Mouse (Mus musculus): ENCODE results near the gene Rab22a. TPM values are rescaled to one million over a fixed set of nuclear protein-coding genes. Genes with fewer than 3 reads are reported as not detected.

Gene Rab22a
- polyA plus RNA-seq (2014; fragmentation: Nextera tagmentation; extraction: Ambion mirVana) = 35.4 and 35.5 TPM in 2 replicates

- WGBS = under 1% methylated on average over 51 of the region's 55 CpGs
- ATAC-seq (ENCODE audit: insufficient number of reproducible peaks, insufficient read depth, low FRiP score, low read depth) = peak; percentile 96
- peak within 1 kb of the TSS; percentile 86 for H3K9ac ChIP-seq (replicated peaks; ENCODE audit: low read depth, low read length)
- peaks cover 14% of the 10 kb centered on the region; the same call in 1 of the 2 replicates for H3K4me1 ChIP-seq (ENCODE audit: control insufficient read depth, insufficient read depth, low read length)
- no peaks in the 10 kb centered on the region for H3K27me3 ChIP-seq (ENCODE audit: control insufficient read depth, insufficient read depth, low read length)
- H3K36me3 ChIP-seq (ENCODE audit: control insufficient read depth, insufficient read depth, low read length) = peaks cover 14% of the 10 kb centered on the region
- H3K27ac ChIP-seq (ENCODE audit: low read length) = peak within 1 kb of the TSS; percentile 59; the same call in 1 of the 2 replicates
- peak within 1 kb of the TSS; percentile 68 for H3K4me2 ChIP-seq (replicated peaks; ENCODE audit: low read depth, low read length)
- no peaks in the 10 kb centered on the region for H3K9me3 ChIP-seq (ENCODE audit: control insufficient read depth, low read depth, low read length)
- H3K4me3 ChIP-seq (ENCODE audit: low read depth, low read length) = peak within 1 kb of the TSS; percentile 99
Measured at GRCm38 (mm10) chr2:173659057-173659925, at the start of gene Rab22a. TSS of gene Rab22a (plus strand) at chr2:173659760.

- 42% methylated on average over 11 of the region's 11 CpGs for WGBS
- H3K4me2 ChIP-seq (replicated peaks; ENCODE audit: low read depth, low read length) = no peak overlapping the region
- ATAC-seq (ENCODE audit: insufficient number of reproducible peaks, insufficient read depth, low FRiP score, low read depth) = peak; percentile 70; the same call in 1 of the 2 replicates
Measured at GRCm38 (mm10) chr2:173615378-173616081, 44.0 kb upstream of the Rab22a start.

GRCm38 (mm10) chr2:173616156-173616555 is 43.4 kb upstream of the Rab22a start:
- Histone ChIP-seq H3K4me2 (replicated peaks; ENCODE audit: low read depth, low read length) (no peak overlapping the region), H3K27me3 (ENCODE audit: control insufficient read depth, insufficient read depth, low read length) (no peaks in the 10 kb centered on the region), H3K9me3 (ENCODE audit: control insufficient read depth, low read depth, low read length) (no peaks in the 10 kb centered on the region; the same call in 1 of the 2 replicates), H3K36me3 (ENCODE audit: control insufficient read depth, insufficient read depth, low read length) (no peaks in the 10 kb centered on the region; the same call in none of the 2 replicates), H3K4me1 (ENCODE audit: control insufficient read depth, insufficient read depth, low read length) (peaks cover 6% of the 10 kb centered on the region; the same call in 1 of the 2 replicates), H3K27ac (ENCODE audit: low read length) (no peak overlapping the region), H3K9ac (replicated peaks; ENCODE audit: low read depth, low read length) (no peak overlapping the region), H3K4me3 (ENCODE audit: low read depth, low read length) (no peak overlapping the region)
- WGBS = 55% methylated on average over 7 of the region's 7 CpGs
- no peak for ATAC-seq (ENCODE audit: insufficient number of reproducible peaks, insufficient read depth, low FRiP score, low read depth)

More at GRCm38 (mm10) chr2:173615378-173616081, 44.0 kb upstream of the Rab22a start:
- Histone ChIP-seq H3K9me3 (ENCODE audit: control insufficient read depth, low read depth, low read length) (no peaks in the 10 kb centered on the region; the same call in 1 of the 2 replicates), H3K4me3 (ENCODE audit: low read depth, low read length) (no peak overlapping the region), H3K36me3 (ENCODE audit: control insufficient read depth, insufficient read depth, low read length) (no peaks in the 10 kb centered on the region; the same call in none of the 2 replicates), H3K27ac (ENCODE audit: low read length) (no peak overlapping the region), H3K9ac (replicated peaks; ENCODE audit: low read depth, low read length) (no peak overlapping the region), H3K27me3 (ENCODE audit: control insufficient read depth, insufficient read depth, low read length) (no peaks in the 10 kb centered on the region), H3K4me1 (ENCODE audit: control insufficient read depth, insufficient read depth, low read length) (peaks cover 6% of the 10 kb centered on the region; the same call in 1 of the 2 replicates)

GRCm38 (mm10) chr2:173619132-173619531 is 40.4 kb upstream of the Rab22a start:
- no peak overlapping the region for H3K27ac ChIP-seq (ENCODE audit: low read length)
- no peak for ATAC-seq (ENCODE audit: insufficient number of reproducible peaks, insufficient read depth, low FRiP score, low read depth)
- H3K4me2 ChIP-seq (replicated peaks; ENCODE audit: low read depth, low read length) = no peak overlapping the region
- no peak overlapping the region for H3K4me3 ChIP-seq (ENCODE audit: low read depth, low read length)
- no peaks in the 10 kb centered on the region; the same call in 1 of the 2 replicates for H3K9me3 ChIP-seq (ENCODE audit: control insufficient read depth, low read depth, low read length)
- H3K36me3 ChIP-seq (ENCODE audit: control insufficient read depth, insufficient read depth, low read length) = no peaks in the 10 kb centered on the region; the same call in none of the 2 replicates
- no peak overlapping the region for H3K9ac ChIP-seq (replicated peaks; ENCODE audit: low read depth, low read length)
- H3K4me1 ChIP-seq (ENCODE audit: control insufficient read depth, insufficient read depth, low read length) = peaks cover 6% of the 10 kb centered on the region; the same call in 1 of the 2 replicates
- no peaks in the 10 kb centered on the region for H3K27me3 ChIP-seq (ENCODE audit: control insufficient read depth, insufficient read depth, low read length)
- WGBS = 88% methylated on average over 5 of the region's 5 CpGs

- H3K27me3 ChIP-seq (ENCODE audit: control insufficient read depth, insufficient read depth, low read length) = no peaks in the 10 kb centered on the region
- H3K4me2 ChIP-seq (replicated peaks; ENCODE audit: low read depth, low read length) = no peak overlapping the region
- H3K9me3 ChIP-seq (ENCODE audit: control insufficient read depth, low read depth, low read length) = no peaks in the 10 kb centered on the region; the same call in 1 of the 2 replicates
- ATAC-seq (ENCODE audit: insufficient number of reproducible peaks, insufficient read depth, low FRiP score, low read depth) = no peak
- H3K4me3 ChIP-seq (ENCODE audit: low read depth, low read length) = no peak overlapping the region
- H3K36me3 ChIP-seq (ENCODE audit: control insufficient read depth, insufficient read depth, low read length) = no peaks in the 10 kb centered on the region
- no peak overlapping the region for H3K9ac ChIP-seq (replicated peaks; ENCODE audit: low read depth, low read length)
- no peaks in the 10 kb centered on the region for H3K4me1 ChIP-seq (ENCODE audit: control insufficient read depth, insufficient read depth, low read length)
- H3K27ac ChIP-seq (ENCODE audit: low read length) = no peak overlapping the region
- 89% methylated on average over 4 of the region's 4 CpGs for WGBS
Measured at GRCm38 (mm10) chr2:173620645-173621044, 38.9 kb upstream of the Rab22a start.

DNA sequence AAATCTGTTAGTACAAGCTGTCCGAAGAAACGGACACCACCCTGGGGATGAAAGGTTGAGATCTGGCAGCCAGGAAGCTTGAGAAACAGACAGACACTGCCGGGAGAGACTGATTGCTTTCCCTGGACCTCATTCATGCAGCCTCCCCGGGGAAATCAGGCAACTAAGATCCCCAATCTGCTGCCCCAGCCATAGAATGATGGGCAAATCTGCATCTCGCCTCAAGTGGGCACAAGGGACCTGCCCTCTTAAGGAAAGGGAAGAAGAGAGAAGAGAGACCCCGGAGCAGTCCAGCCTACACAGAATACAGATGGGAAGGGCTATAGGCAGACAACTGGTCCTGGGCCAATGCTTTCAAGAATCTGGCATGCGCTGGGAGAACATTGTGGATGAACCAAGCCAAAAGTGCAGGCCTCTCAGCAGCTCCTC is 37.4 kb upstream of the Rab22a start:
- no peak for ATAC-seq (ENCODE audit: insufficient number of reproducible peaks, insufficient read depth, low FRiP score, low read depth)
- WGBS = 67% methylated on average over 7 of the region's 7 CpGs
- H3K9ac ChIP-seq (replicated peaks; ENCODE audit: low read depth, low read length) = no peak overlapping the region
- H3K27me3 ChIP-seq (ENCODE audit: control insufficient read depth, insufficient read depth, low read length) = no peaks in the 10 kb centered on the region
- H3K4me1 ChIP-seq (ENCODE audit: control insufficient read depth, insufficient read depth, low read length) = no peaks in the 10 kb centered on the region
- H3K36me3 ChIP-seq (ENCODE audit: control insufficient read depth, insufficient read depth, low read length) = no peaks in the 10 kb centered on the region
- H3K4me3 ChIP-seq (ENCODE audit: low read depth, low read length) = no peak overlapping the region
- H3K4me2 ChIP-seq (replicated peaks; ENCODE audit: low read depth, low read length) = no peak overlapping the region
- no peaks in the 10 kb centered on the region; the same call in 1 of the 2 replicates for H3K9me3 ChIP-seq (ENCODE audit: control insufficient read depth, low read depth, low read length)
- H3K27ac ChIP-seq (ENCODE audit: low read length) = no peak overlapping the region

DNA sequence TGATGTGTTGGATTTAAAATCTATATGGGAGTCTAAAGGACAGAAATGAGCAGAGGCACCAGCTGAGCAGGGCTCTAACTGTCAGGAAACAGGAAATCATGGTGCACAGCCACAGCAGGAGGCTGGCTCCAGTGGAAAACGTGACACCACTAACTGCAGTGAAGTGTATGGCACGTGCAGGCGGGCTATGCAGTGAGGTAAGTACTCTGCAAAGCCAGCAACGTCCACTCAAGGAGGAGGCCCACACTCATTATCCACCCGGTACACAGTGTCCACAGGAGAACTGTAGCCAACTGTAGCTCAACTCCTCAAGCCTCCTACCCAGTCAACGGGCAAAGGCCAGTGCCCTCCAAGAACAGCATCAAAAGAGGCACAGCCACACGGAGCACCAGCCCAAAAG is 34.9 kb upstream of the Rab22a start:
- no peak for ATAC-seq (ENCODE audit: insufficient number of reproducible peaks, insufficient read depth, low FRiP score, low read depth)

DNA sequence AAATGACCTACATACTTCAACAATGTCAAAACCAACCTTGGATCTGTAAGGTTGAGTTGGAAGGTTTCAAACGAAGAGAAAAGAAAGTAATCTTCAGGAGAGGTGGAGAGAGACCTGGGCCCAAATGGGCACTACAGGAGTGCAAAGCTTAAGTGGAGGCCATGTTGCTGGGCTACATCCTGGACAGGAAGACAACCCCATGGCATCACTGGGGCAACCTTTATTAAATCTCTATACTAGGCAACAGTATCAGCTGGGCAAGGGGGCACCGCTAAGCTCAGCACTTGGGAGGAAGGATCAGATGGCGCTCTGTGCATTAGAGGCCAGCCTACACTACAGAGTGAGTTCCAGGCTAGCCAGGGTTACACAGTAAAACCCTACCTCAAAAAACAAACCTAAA is 33.8 kb upstream of the Rab22a start:
- Histone ChIP-seq H3K36me3 (ENCODE audit: control insufficient read depth, insufficient read depth, low read length) (no peaks in the 10 kb centered on the region), H3K27me3 (ENCODE audit: control insufficient read depth, insufficient read depth, low read length) (no peaks in the 10 kb centered on the region), H3K27ac (ENCODE audit: low read length) (no peak overlapping the region), H3K9me3 (ENCODE audit: control insufficient read depth, low read depth, low read length) (no peaks in the 10 kb centered on the region), H3K4me2 (replicated peaks; ENCODE audit: low read depth, low read length) (no peak overlapping the region), H3K4me1 (ENCODE audit: control insufficient read depth, insufficient read depth, low read length) (no peaks in the 10 kb centered on the region), H3K9ac (replicated peaks; ENCODE audit: low read depth, low read length) (no peak overlapping the region), H3K4me3 (ENCODE audit: low read depth, low read length) (no peak overlapping the region)
- no peak for ATAC-seq (ENCODE audit: insufficient number of reproducible peaks, insufficient read depth, low FRiP score, low read depth)
- 97% methylated on average over 3 of the region's 3 CpGs for WGBS

More for the DNA sequence above, 34.9 kb upstream of the Rab22a start:
- Histone ChIP-seq H3K27me3 (ENCODE audit: control insufficient read depth, insufficient read depth, low read length) (no peaks in the 10 kb centered on the region), H3K9me3 (ENCODE audit: control insufficient read depth, low read depth, low read length) (no peaks in the 10 kb centered on the region), H3K4me2 (replicated peaks; ENCODE audit: low read depth, low read length) (no peak overlapping the region), H3K27ac (ENCODE audit: low read length) (no peak overlapping the region), H3K36me3 (ENCODE audit: control insufficient read depth, insufficient read depth, low read length) (no peaks in the 10 kb centered on the region), H3K4me1 (ENCODE audit: control insufficient read depth, insufficient read depth, low read length) (no peaks in the 10 kb centered on the region), H3K4me3 (ENCODE audit: low read depth, low read length) (no peak overlapping the region), H3K9ac (replicated peaks; ENCODE audit: low read depth, low read length) (no peak overlapping the region)
- WGBS = 82% methylated on average over 7 of the region's 7 CpGs

Data from stomach, embryonic 14.5 days (tissue).